Mouse (Mus musculus) embryonic facial prominence, embryonic 11.5 days (tissue): Measurements from ENCODE around the gene Cyp17a1. TPM values are rescaled to one million over a fixed set of nuclear protein-coding genes. Genes with fewer than 3 reads are reported as not detected.

Experiments
- ATAC-seq: fragments of 200-750 bp; cut with Nextera tagmentation; replicated peaks from 2 replicates; pipeline ENCODE4 v1.8.0; 2017; ENCODE audit warnings: low read depth; ENCODE audit not compliant: insufficient number of reproducible peaks, low FRiP score, low TSS enrichment
- DNase-seq: peaks from one replicate; pipeline ENCODE4 v3.0.0-alpha.2; 2015; ENCODE audit warnings: low spot score
- H3K27ac ChIP-seq: fragments of 300-500 bp; sonication (generic); replicated peaks from 2 replicates; pipeline ENCODE4 v1.5.1; 2014; ENCODE audit warnings: mild to moderate bottlenecking, low read depth, low read length, control low read depth
- H3K27me3 ChIP-seq: fragments of 300-500 bp; sonication (generic); 2 replicates; pipeline ENCODE4 v1.6.1; 2014; ENCODE audit warnings: mild to moderate bottlenecking, low read length, moderate library complexity, mixed read lengths; ENCODE audit not compliant: control insufficient read depth, insufficient read depth
- H3K36me3 ChIP-seq: fragments of 300-500 bp; sonication (generic); replicated peaks from 2 replicates; pipeline ENCODE4 v1.6.1; 2014; ENCODE audit warnings: low read depth, mild to moderate bottlenecking, low read length, moderate library complexity, mixed read lengths; ENCODE audit not compliant: control insufficient read depth, insufficient read depth
- H3K4me1 ChIP-seq: fragments of 300-500 bp; sonication (generic); 2 replicates; pipeline ENCODE4 v1.6.1; 2014; ENCODE audit warnings: low read length, mixed read lengths; ENCODE audit not compliant: control insufficient read depth, insufficient read depth
- H3K4me2 ChIP-seq: fragments of 300-500 bp; sonication (generic); 2 replicates; pipeline ENCODE4 v1.6.1; 2014; ENCODE audit warnings: low read depth, mild to moderate bottlenecking, control low read depth, low read length, moderate library complexity
- H3K4me3 ChIP-seq: fragments of 300-500 bp; sonication (generic); 2 replicates; pipeline ENCODE4 v1.5.1; 2014; ENCODE audit warnings: low read depth, low read length, control low read depth
- H3K9ac ChIP-seq: fragments of 300-500 bp; sonication (generic); replicated peaks from 2 replicates; pipeline ENCODE4 v1.6.1; 2014; ENCODE audit warnings: mild to moderate bottlenecking, control low read depth, low read length
- H3K9me3 ChIP-seq: fragments of 300-500 bp; sonication (generic); replicated peaks from 2 replicates; pipeline ENCODE4 v1.6.1; 2016; ENCODE audit warnings: mild to moderate bottlenecking, low read length, inconsistent platforms, mixed read lengths; ENCODE audit not compliant: control insufficient read depth
- WGBS: fragments of 180-500 bp; shearing (Covaris S2); extraction: QIAGEN DNeasy Blood & Tissue Kit; methylation state at CpG from one replicate; pipeline ENCODE4 v1.1.7; 2014; 5-methylcytosine and 5-hydroxymethylcytosine counted together
- polyA plus RNA-seq: library from polyadenylated mRNA; unstranded; fragments of >200 nt; fragmentation: Nextera tagmentation; extraction: Ambion mirVana; gene quantifications from 2 replicates; pipeline ENCODE4 v1.2.1, GENCODE M21; 2014

The Cyp17a1 gene
- polyA plus RNA-seq, 1 experiment from 2014 or later = not detected

- no peak for ATAC-seq
- Histone ChIP-seq H3K4me3 (peak overlapping the region; percentile 32; the same call in 1 of the 2 replicates), H3K4me2 (peak overlapping the region; percentile 57), H3K4me1 (peaks cover 17% of the 10 kb centered on the region), H3K9me3 (no peaks in the 10 kb centered on the region), H3K27me3 (no peaks in the 10 kb centered on the region), H3K9ac (peak overlapping the region; percentile 14; the same call in 1 of the 2 replicates), H3K27ac (peak overlapping the region; percentile 82), H3K36me3 (no peaks in the 10 kb centered on the region)
- WGBS = 30% methylated on average over 12 of the region's 12 CpGs
- no peak for DNase-seq
Observed at GRCm38 (mm10) chr19:46622659-46623193, 50.2 kb downstream of the Cyp17a1 start.

DNA sequence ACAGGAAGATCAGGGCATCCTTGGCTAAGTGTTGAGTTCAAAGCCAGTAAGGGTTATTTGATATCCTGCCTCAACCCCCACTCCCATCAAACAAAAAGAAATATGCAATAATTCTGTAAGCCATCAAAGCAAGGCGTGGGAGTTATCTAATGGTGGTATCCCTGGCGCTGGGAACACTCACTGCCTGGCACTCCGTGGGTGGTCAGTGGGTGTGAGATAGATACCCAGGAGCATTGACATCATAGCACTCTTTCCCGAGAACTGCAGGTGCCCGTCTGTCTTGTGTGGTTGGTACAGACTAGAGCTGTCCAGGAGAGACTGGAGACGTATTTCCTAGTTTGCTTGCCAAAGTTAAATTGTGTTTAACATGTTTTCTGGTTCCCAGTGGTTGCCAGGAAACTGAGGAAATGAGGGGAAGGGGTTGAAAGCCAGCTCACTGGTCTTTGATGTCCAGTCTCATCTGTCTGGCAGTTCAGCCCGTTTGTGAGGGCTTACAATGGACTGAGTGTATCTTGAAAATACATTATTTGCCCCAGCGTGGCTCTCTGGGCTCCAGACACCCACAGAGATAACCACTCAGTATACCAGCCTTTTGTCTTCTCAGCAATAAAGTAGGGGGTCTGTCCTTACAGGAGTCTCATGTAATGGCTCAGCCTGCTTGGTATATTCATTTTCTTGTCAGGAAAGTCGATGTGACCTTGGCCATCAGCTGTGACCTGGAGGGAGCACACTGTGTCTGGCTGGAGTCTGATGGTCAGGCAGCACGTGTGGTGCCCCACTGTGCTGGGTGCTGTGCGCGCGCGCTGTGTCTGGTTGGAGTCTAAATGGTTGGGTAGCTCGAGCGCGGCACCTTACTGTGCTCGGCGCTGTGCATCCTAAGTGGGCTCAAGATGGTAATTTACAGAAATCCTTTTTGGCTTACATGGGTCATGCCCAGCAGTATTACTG, 51.5 kb downstream of the Cyp17a1 start:
- Histone ChIP-seq H3K36me3 (no peaks in the 10 kb centered on the region), H3K27ac (0 out of 2 replicates have a peak overlapping the region, but pooled peaks have one; percentile 35), H3K4me3 (no peak overlapping the region), H3K4me1 (peaks cover 17% of the 10 kb centered on the region), H3K9me3 (no peaks in the 10 kb centered on the region), H3K4me2 (no peak overlapping the region), H3K9ac (no peak overlapping the region), H3K27me3 (no peaks in the 10 kb centered on the region)
- 73% methylated on average over 19 of the region's 19 CpGs for WGBS
- DNase-seq = no peak
- no peak for ATAC-seq

DNA sequence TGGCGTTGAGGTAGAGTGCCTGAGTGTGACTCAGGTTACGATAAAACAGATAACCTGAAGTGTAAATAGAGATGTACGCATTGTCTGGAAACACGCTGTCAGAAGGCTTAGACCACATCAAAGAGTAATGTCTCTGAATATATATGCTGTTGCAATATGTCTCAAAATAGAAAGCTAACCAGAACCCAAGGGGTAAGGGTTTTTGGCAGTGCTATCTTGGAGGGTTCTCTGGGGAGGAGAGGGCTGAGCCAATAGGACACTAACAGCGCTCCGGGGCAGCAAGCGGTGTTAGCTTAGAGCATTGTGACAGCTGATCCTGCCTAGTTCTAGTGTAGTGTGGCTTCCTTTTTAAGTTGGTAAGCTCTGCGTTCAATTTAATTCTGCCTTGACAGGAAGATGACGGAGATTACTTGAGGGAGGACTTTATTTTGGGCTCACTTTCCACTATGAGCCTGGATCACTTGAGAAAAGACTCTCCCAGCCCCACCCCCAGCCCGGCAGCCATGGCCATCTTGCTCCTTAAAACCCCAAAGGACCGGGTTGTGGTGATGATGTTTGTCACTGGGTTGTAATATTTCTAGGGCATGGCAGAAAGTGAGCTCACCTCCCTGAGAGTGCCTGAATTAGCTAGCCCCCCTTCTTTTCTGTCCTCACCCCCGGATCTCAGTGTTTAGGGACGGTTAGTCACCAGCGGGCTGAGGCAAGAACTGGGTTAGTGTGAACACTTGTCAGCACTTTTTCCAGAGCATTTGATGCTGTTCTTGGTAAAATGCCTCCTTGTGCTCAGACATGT, 52.8 kb downstream of the Cyp17a1 start:
- 74% methylated on average over 14 of the region's 14 CpGs for WGBS
- Histone ChIP-seq H3K9ac (no peak overlapping the region), H3K36me3 (no peaks in the 10 kb centered on the region), H3K4me1 (peaks cover 17% of the 10 kb centered on the region), H3K4me2 (no peak overlapping the region), H3K27ac (no peak overlapping the region), H3K4me3 (no peak overlapping the region), H3K9me3 (no peaks in the 10 kb centered on the region), H3K27me3 (no peaks in the 10 kb centered on the region)
- ATAC-seq (no peak), DNase-seq (no peak)

DNA sequence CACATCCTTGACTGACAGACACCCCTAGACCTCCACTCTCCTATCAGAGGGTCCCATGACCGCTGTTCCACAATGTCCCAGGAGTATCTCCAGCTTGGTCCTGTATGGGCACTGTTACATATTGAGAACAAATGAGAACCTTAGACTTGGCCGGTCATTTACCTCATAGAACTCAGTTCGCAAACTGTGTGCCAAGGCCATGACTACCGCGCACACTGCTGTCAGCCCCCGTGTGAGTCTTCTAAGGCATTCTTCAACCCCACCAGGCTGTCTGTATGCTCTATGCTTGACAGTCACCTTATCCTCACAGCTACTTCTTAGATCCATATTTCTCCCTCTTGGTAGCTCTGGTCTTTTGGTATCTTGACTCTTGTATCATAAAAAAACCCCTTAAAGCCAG, 53.5 kb downstream of the Cyp17a1 start:
- Histone ChIP-seq H3K36me3 (no peaks in the 10 kb centered on the region), H3K4me2 (no peak overlapping the region), H3K27ac (no peak overlapping the region), H3K9me3 (no peaks in the 10 kb centered on the region), H3K27me3 (no peaks in the 10 kb centered on the region), H3K4me1 (peaks cover 17% of the 10 kb centered on the region), H3K9ac (no peak overlapping the region), H3K4me3 (no peak overlapping the region)
- ATAC-seq (no peak), DNase-seq (no peak)
- WGBS = 94% methylated on average over 6 of the region's 6 CpGs

DNA sequence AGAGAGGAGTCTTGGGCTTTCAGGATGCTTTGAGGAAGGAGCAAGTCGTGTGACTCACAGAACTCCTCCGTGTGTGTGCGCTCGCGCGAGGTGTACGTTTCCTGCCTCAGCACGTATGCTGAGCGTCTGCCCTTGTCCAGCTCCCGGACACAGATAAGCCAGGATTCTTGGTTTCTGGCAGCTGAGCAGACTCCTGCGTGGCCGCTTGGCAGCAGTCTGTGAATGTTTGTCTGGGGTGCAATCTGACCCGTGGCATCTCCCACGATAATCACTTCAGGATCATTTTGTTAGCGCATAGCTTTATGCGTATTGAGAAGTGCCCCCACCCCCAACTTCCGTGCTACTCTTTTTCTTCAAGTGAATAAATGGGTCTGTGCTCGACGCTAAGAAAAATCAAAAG, 54.0 kb downstream of the Cyp17a1 start:
- ATAC-seq (no peak), DNase-seq (no peak)
- Histone ChIP-seq H3K36me3 (no peaks in the 10 kb centered on the region), H3K9ac (no peak overlapping the region), H3K4me2 (no peak overlapping the region), H3K4me3 (no peak overlapping the region), H3K27ac (no peak overlapping the region), H3K27me3 (no peaks in the 10 kb centered on the region), H3K4me1 (peaks cover 12% of the 10 kb centered on the region), H3K9me3 (no peaks in the 10 kb centered on the region)
- 70% methylated on average over 19 of the region's 19 CpGs for WGBS

DNA sequence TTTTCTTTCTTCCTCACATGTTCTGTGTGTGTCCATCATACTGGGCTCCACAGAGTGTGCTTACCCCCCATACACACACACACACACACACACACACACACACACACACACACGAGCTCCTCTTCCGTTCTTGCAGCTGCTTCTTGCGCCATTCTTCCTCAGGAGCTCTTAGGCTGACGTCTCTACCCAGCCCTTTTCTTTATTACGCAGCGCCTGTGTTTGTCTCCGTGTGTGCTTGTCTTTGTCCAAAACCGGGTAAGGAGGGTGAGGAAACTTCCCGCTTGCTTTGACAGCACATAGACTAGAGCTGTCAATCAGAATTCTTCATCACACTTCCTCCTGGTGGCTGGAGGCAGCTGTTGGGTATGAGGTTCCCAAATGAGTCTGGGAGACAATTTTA, 54.6 kb downstream of the Cyp17a1 start:
- ATAC-seq = no peak
- Histone ChIP-seq H3K36me3 (no peaks in the 10 kb centered on the region), H3K9me3 (no peaks in the 10 kb centered on the region), H3K4me1 (peaks cover 7% of the 10 kb centered on the region; the same call in 1 of the 2 replicates), H3K27ac (no peak overlapping the region), H3K27me3 (no peaks in the 10 kb centered on the region), H3K4me3 (no peak overlapping the region), H3K4me2 (no peak overlapping the region), H3K9ac (no peak overlapping the region)
- WGBS = 75% methylated on average over 9 of the region's 9 CpGs
- DNase-seq = no peak

DNA sequence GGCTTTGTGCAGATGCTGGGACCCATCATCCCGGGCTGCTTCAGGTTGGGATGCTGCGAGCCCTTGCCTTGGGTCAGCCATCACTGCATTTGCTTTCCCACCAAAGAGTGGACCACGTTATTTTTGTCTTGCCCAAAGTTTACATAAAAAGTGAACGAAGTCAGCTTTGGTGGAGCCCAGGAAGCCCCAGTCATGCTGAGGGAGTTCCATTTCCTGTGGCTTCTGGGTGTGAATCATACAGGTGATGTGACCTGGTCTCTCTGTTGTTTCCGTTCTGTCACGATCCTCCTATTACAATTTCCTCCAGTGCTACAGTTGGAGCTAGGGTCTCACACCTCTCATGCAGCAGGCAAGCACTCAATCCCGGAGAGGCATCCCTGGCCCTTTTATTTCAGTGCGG, 55.6 kb downstream of the Cyp17a1 start:
- WGBS = 90% methylated on average over 8 of the region's 8 CpGs
- peaks cover 2% of the 10 kb centered on the region; the same call in 1 of the 2 replicates for H3K4me1 ChIP-seq
- DNase-seq = no peak

More for the DNA sequence above, 55.6 kb downstream of the Cyp17a1 start:
- H3K36me3 ChIP-seq = no peaks in the 10 kb centered on the region
- no peak overlapping the region for H3K4me2 ChIP-seq
- H3K9me3 ChIP-seq = no peaks in the 10 kb centered on the region
- no peak overlapping the region for H3K27ac ChIP-seq
- ATAC-seq = no peak
- H3K9ac ChIP-seq = no peak overlapping the region
- H3K27me3 ChIP-seq = no peaks in the 10 kb centered on the region
- no peak overlapping the region for H3K4me3 ChIP-seq
